Mouse (Mus musculus) cerebellum, postnatal 36 days (tissue): ENCODE data around the gene Mrgpre.

Source experiments
- DNase-seq, 2 experiments: peaks; one replicate each; pipeline ENCODE4 v3.0.0; 2021 to 2022; ENCODE audit warnings: mixed read lengths in 2 of 2

Mrgpre gene

DNA sequence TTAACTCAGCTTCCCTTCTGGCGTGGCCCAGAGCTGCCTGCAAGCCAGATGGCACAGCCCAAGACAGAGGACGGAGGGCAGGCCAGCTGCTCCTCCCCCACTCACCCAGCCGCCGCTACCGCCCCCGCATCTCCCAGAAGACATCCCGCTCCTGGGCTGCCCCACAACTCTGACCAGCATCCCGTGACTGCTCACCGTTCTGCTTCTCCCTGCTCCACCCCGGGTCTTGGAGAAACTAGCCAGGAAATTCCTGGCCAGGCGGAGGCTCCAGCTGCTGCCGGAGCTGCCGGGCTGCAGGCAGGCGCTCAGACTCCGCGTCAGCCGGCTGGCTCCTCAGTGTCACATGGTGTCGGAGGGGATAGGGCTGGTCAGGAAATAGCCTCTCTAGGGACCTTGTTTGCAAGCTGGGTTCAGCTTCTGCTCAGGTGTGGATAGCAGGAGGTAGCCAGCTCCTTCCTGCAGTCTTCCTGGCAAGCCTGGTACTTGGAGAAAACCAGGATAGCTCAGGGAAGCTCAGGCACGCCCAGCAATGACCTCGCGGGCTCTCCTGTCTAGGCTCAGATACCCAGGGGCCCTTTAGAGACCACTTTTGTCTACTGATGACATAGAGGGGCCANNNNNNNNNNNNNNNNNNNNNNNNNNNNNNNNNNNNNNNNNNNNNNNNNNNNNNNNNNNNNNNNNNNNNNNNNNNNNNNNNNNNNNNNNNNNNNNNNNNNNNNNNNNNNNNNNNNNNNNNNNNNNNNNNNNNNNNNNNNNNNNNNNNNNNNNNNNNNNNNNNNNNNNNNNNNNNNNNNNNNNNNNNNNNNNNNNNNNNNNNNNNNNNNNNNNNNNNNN, at the start of gene Mrgpre:
TSS of gene Mrgpre (minus strand) at position 505 of the 834 bp plus-strand sequence.
- peak; percentile 38 to 44 for DNase-seq

GRCm38 (mm10) chr7:143833581-143834190, 49.4 kb upstream of the Mrgpre start:
- no peak for DNase-seq

DNA sequence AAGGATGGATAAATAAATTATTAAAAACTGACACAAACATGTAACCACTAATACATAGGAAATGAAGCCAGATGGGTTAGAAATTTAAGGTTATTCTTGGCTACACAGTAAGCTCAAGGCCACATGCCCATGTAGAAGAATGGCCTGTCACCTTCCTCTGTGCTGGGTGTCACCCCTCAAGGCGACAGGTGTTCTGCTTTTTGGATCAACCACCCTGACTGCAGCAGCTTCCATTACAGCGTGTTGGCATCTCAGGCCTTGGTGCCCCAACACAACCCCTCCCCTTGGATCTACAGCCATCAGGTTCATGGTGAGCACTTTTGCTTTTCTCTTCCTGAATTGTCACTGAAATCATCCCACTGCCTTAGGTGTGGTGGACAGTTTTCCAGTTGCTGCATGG, 48.3 kb upstream of the Mrgpre start:
- DNase-seq: no peak

DNA sequence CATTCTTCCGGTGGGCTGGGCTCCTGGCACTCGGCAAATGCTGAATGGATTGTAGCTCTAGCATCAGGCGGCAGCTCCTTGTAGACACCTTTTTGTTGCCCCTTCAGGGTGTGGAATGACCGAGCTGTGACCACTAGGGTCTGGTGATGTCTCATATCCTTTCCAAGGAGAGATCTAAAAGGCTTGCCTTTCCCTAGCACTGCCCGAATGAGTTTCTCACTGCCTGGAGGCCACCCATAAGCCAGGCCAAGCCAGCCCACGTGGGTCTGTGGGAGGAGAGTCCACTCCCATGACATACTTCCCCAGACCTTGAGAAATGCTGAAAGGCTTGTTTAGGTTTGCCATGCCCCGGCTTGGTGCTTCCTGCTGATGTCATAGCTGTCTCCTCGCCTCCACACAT, 47.9 kb upstream of the Mrgpre start:
- no peak for DNase-seq

DNA sequence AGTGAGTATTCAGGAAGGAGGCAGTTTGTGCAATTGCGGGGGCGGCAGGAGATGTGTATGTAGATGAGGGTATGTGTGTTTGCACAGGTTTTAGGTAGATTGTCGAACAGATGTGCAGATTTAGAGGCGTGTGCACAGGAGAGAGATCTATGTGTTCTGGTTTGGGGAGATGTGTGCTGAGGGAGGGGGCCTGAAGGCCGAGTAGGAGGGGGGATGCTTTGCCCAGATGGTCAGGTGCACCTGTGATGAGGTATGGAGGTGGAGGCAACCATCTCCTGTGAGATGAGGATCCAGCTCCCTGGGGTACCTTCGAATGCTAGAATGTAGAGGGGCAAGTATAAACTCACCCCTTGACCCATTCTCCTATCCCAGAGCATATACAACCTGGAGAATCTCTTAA, 46.1 kb upstream of the Mrgpre start:
- DNase-seq: peak in 1 of 2 experiments; percentile 14

DNA sequence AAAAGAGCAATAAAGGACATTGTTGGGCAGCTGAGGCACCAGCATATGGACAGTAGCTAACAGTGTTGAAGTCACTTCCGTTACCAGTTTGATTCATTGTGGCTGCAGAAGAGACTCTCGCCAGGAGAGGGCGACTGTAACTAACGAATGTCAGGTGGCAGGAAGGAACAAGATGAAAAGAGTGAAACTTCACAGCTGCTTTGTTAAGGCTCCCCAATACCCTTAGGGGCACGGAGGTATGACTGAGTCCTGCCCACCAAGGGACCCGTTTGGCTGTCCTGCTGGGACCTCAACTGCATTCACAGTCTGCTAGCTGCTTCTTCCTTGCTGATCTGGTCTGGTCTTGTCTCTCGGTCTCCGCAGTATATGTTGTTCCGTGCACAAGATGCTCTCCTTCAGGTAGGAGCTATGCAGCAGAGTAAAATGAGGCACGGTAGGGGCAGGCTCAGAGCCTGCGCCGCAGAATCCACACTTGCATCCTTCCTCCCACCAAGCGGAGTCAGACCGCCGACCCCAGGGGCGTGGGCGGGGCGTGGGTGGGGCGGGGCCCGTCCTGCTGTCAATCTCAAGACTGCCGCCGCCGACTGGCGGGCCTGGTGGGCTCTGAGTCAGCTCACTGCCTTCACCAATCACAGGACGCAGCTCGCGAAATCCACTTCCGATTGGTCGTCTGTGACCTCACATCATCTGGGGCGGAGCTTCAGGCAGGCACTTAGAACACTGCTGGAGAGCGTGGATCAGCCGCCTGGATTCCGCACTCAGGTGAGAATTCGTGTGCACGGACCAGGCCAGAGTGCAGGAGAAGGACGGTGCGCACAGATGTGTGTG, 45.4 kb upstream of the Mrgpre start:
- DNase-seq: peak; percentile 94 to 96

DNA sequence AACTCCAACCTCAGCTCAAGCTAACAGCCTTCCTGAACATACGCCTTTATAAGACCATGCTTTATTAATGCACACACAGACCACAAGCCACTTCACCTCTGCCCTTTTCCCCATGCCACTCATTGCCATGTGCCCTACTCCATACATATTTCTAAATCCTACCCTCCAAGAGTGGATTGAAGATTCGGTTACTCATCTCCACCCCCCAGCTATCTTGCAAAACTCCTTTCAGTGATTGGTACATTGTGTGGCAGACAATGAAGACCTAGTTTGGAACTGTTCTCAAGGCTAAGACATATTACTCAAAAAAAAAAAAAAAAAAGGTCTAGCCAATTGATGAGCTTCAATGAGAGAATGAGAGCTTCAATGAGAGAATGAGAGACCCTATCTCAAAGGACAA, 42.7 kb upstream of the Mrgpre start:
- no peak for DNase-seq

GRCm38 (mm10) chr7:143823266-143823605, 38.9 kb upstream of the Mrgpre start:
- DNase-seq: no peak

- DNase-seq: peak; percentile 97 to 99
Measured at GRCm38 (mm10) chr7:143822375-143823265, 38.3 kb upstream of the Mrgpre start, which contains the start of the genes Nadsyn1 and Dhcr7. Gene Nadsyn1, minus strand, starts transcription at chr7:143822849. Gene Dhcr7, plus strand, starts transcription at chr7:143823145.

DNA sequence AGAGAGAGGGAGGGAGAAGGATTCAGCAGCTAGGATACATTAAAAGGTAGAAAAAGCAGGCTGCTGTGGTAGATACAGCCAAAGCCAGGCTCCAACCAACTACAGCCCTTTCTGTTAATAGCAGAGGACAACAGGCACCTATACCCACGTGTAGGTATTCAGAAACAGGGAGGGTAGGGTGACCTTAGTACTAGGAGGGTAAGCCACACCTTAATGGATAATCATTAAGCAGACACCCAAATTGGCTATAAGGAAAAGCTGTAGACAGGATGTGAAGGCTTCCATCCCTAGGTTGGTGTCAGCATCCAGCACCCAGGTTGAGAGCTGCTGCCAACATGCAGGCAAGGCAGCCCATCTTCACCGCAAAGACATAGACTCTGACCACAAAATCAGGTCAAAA, 36.9 kb upstream of the Mrgpre start:
- DNase-seq: no peak

DNA sequence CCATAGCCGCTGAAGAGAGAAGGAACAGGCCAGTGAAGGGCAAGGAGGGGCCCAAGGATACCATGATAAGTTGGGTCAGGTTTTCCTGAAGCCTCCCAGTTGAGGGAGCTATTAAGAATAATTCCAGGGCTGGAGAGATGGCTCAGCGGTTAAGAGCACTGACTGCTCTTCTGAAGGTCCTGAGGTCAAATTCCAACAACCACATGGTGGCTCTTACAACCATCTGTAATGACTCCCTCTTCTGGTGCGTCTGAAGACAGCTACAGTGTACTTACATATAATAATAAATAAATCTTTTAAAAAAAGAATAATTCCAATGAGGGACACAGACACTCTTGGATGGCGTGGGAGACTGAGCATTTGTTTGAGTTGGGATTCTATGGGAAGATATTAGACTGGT, 34.9 kb upstream of the Mrgpre start:
- no peak for DNase-seq

GRCm38 (mm10) chr7:143808909-143809308, 24.6 kb upstream of the Mrgpre start:
- no peak for DNase-seq

DNA sequence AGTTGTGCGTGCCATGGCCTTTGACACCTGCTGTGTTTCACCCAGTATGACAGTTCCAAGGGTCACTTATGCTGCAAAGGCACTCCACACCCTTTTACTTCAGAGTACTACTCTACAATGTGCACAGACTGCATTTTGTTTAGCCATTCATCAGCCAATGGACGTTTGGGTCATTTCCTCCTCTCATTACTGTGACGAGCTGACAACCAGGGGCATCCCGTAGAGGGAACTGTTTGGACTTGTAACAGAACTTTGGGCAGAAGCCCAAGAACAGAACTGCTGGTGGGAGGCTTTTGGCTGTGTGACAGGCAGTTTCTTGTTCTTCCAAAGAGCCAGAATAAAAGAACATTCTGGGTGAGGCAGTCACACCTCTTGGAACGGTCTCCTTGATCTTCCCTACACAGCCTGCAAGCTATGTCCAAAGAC, 20.9 kb upstream of the Mrgpre start:
- no peak for DNase-seq

- DNase-seq: no peak
Measured at GRCm38 (mm10) chr7:143801195-143802065, 17.1 kb upstream of the Mrgpre start.

GRCm38 (mm10) chr7:143800770-143801169, 16.5 kb upstream of the Mrgpre start:
- DNase-seq: no peak

GRCm38 (mm10) chr7:143798783-143799182, 14.5 kb upstream of the Mrgpre start:
- no peak for DNase-seq

DNA sequence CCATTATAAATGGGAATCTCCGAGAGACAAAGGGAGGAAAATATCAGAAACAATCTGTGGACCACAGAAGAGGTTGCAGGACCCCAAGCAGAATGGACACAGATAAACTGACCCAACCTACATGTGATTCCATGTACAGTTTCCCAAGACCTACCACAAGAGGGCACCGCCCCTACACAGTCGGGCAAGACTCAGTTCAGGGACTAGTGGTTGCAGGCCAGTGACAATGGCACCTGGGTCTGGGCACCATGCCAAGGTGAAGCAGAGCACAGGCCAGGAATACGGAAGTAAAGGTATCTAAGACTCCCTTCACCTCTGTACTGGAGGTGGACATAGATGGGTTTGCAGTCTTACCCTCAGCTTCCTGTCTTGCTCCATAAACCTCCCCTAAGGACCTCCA, 8.8 kb upstream of the Mrgpre start:
- DNase-seq: peak in 1 of 2 experiments; percentile 41

GRCm38 (mm10) chr7:143792336-143792985, 8.2 kb upstream of the Mrgpre start:
- DNase-seq: no peak

DNA sequence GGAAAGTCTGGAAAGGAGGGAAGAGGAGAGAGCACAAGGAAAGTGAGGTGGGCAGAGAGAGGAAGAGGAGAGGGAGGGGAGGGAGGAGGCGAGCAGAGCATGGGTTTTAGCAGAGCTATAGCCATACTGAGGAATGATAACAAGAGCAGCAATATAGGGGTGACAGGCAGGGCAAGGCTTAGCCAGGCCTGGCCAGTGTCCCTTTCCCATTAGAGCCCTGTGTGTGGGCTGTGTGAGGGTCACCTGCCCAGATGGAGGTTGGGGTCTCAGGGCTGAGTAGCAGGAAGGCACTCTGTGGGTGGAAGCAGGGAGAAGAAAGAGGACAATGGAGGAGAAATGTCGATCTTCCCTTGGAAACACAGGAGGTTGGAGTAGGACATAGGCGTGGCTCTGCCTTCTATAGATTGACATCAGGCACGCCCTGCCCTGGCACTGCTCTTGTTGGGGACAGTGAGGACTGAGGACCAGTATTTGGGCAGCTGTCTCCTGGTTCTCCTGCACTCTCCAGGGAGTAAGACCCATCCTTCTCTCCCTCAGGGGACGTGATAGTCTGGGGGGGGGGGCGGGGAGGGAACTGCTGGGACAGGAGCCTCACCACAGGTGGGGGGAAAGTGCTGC, 813 bp downstream of the Mrgpre start:
- no peak for DNase-seq

- no peak for DNase-seq
Measured at GRCm38 (mm10) chr7:143777375-143777774, 6.9 kb downstream of the Mrgpre start.
